Mouse (Mus musculus): Measurements from ENCODE around the gene Phf10.
"Not testable (repeated sequence)": the region's sequence is repeated elsewhere in the genome, so short reads cannot be mapped to it uniquely, and the experiment has no call there.

- TF ChIP-seq CTCF (IDR thresholded peaks at IDR 0.05; ENCODE audit: low read depth, low read length); POLR2A (IDR thresholded peaks at IDR 0.05; ENCODE audit: extremely low read depth, insufficient read depth, low read length): not testable (repeated sequence)
Observed at GRCm38 (mm10) chr17:14993139-14993832, 32.2 kb upstream of the Phf10 start.
